Mouse (Mus musculus) heart, postnatal 0 days (tissue): ENCODE measurements around the gene Mxi1. TPM values are rescaled to one million over a fixed set of nuclear protein-coding genes. Genes with fewer than 3 reads are reported as not detected.

Experiments used
- ATAC-seq: fragments of 200-750 bp; cut with Nextera tagmentation; 2 replicates; pipeline ENCODE4 v1.8.0; 2017; ENCODE audit warnings: low read depth, moderate number of reproducible peaks, moderate library complexity; ENCODE audit not compliant: insufficient read depth
- DNase-seq: peaks from one replicate; pipeline ENCODE4 v3.0.0-alpha.2; 2016; ENCODE audit warnings: low spot score
- H3K27ac ChIP-seq: fragments of 300-500 bp; sonication (generic); 2 replicates; pipeline ENCODE4 v1.5.1; 2014; ENCODE audit warnings: low read depth, mild to moderate bottlenecking
- H3K27me3 ChIP-seq: fragments of 300-500 bp; sonication (generic); 2 replicates; pipeline ENCODE4 v1.6.1; 2014; ENCODE audit warnings: low read length, mixed read lengths; ENCODE audit not compliant: control insufficient read depth, insufficient read depth
- H3K36me3 ChIP-seq: fragments of 300-500 bp; sonication (generic); replicated peaks from 2 replicates; pipeline ENCODE4 v1.6.1; 2014; ENCODE audit warnings: low read length, mixed read lengths; ENCODE audit not compliant: control insufficient read depth, insufficient read depth
- H3K4me1 ChIP-seq: fragments of 300-500 bp; sonication (generic); 2 replicates; pipeline ENCODE4 v1.6.1; 2014; ENCODE audit warnings: antibody characterized with exemption; ENCODE audit not compliant: control insufficient read depth, insufficient read depth
- H3K4me2 ChIP-seq: fragments of 300-500 bp; sonication (generic); 2 replicates; pipeline ENCODE4 v1.6.1; 2014; ENCODE audit warnings: low read depth, mild to moderate bottlenecking, low read length, moderate library complexity
- H3K4me3 ChIP-seq: fragments of 300-500 bp; sonication (generic); 2 replicates; pipeline ENCODE4 v1.5.1; 2014; ENCODE audit warnings: low read depth, low read length
- H3K9ac ChIP-seq: fragments of 300-500 bp; sonication (generic); replicated peaks from 2 replicates; pipeline ENCODE4 v1.6.1; 2014; ENCODE audit warnings: low read depth, low read length, mixed read lengths
- H3K9me3 ChIP-seq: fragments of 300-500 bp; sonication (generic); replicated peaks from 2 replicates; pipeline ENCODE4 v1.6.1; 2016; ENCODE audit warnings: low read length; ENCODE audit not compliant: control insufficient read depth
- CTCF ChIP-seq: IDR thresholded peaks from 2 replicates; pipeline ENCODE4 v1.5.1; 2016; ENCODE audit warnings: antibody characterized with exemption, control low read depth, low read depth
- EP300 ChIP-seq: IDR thresholded peaks from 2 replicates; pipeline ENCODE4 v1.6.1; 2016; ENCODE audit warnings: antibody characterized with exemption, low read depth
- WGBS: fragments of 180-500 bp; shearing (Covaris S2); extraction: QIAGEN DNeasy Blood & Tissue Kit; methylation state at CpG from one replicate; pipeline ENCODE4 v1.1.7; 2014; 5-methylcytosine and 5-hydroxymethylcytosine counted together
- polyA plus RNA-seq: library from polyadenylated mRNA; unstranded; fragments of >200 nt; fragmentation: Nextera tagmentation; extraction: Ambion mirVana; gene quantifications from 2 replicates; pipeline ENCODE4 v1.2.1, GENCODE M21; 2015
- total RNA-seq: library from RNA; depleted of rRNA; stranded (reverse); fragments of >200 nt; gene quantifications from 2 replicates; pipeline ENCODE4 v1.2.3, GENCODE M21; 2014; ENCODE audit warnings: low replicate concordance

Gene Mxi1
- total and polyA plus RNA-seq, 2 experiments from 2014 or later = 31.2 to 32.1 TPM

DNA sequence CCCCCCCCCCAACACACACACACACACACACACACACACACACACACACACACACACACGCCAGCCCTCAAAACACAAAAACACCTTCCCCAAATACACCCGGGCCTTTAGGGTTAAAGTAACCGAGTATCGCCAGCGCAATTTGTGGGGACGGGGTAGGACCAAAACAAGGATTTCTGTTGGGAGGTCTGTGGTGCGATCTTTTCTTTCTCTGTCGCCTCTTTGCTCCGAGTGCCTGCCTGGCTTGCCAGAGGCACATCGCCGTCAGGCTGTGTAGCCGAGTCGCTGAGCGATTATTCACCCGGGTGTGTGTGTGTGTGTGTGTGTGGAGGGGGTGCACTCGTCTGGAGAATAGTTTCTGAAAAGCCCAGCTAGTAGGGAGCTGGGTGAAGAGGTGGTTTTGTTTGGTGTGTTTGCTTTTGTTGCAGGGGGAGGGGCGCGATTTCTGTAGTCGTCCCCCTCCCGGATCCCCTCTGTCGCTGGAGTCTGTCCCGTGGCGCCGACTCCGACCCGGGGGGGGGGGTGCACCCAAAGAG, 2.1 kb downstream of the Mxi1 start:
- Histone ChIP-seq H3K4me3 (peak overlapping the region; percentile 95), H3K4me1 (peaks cover 12% of the 10 kb centered on the region), H3K9me3 (no peaks in the 10 kb centered on the region), H3K36me3 (no peaks in the 10 kb centered on the region), H3K4me2 (peak overlapping the region; percentile 91), H3K9ac (peak overlapping the region; percentile 87), H3K27me3 (no peaks in the 10 kb centered on the region), H3K27ac (peak overlapping the region; percentile 98)
- WGBS = 0% methylated on average over 25 of the region's 26 CpGs
- no peak for TF ChIP-seq CTCF
- TF ChIP-seq EP300 = no peak
- ATAC-seq (peak; percentile 16), DNase-seq (peak; percentile 73)

DNA sequence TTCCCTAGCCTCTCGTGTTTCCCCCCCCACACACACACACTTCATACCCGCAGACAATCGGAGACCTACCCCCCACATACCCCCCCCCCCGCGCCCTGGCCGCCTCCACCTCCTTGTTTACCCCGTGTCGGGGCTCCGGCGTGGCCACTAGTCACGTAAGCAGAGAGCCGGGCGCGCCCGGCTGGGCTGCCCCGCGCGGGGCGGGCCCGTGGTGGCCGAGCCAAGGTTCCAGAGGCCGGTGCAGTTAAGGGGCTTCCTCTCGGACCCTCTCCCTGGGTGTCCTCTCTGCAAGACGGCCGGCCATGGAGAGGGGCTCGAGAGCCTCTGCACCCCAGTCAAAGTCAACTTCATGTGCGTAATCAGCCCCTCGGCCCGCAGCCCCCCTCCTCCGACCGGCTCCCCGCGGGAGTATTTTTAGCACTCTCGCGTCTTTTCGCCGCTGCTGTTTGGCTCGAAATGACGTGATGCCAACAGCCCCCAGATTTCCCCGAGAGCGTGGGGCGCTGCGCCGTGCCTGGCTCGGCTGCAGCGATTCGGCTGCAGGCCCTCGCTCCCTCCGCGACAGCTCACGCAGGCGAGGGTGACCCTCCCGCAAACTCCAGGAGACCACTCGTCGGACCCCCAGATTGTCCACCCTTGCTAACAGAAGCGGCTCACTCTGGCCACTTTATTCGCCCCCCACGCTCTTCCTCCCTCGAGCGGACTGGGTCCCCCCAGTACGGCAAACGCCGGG, 2.8 kb downstream of the Mxi1 start:
- Histone ChIP-seq H3K4me1 (peaks cover 12% of the 10 kb centered on the region), H3K4me2 (peak overlapping the region; percentile 91), H3K9ac (peak overlapping the region; percentile 87), H3K4me3 (peak overlapping the region; percentile 95), H3K9me3 (no peaks in the 10 kb centered on the region), H3K36me3 (no peaks in the 10 kb centered on the region), H3K27ac (peak overlapping the region; percentile 98), H3K27me3 (no peaks in the 10 kb centered on the region)
- under 1% methylated on average over 59 of the region's 63 CpGs for WGBS
- ATAC-seq = peak; percentile 37
- peak; percentile 85 for DNase-seq
- no peak for TF ChIP-seq EP300
- no peak for TF ChIP-seq CTCF

DNA sequence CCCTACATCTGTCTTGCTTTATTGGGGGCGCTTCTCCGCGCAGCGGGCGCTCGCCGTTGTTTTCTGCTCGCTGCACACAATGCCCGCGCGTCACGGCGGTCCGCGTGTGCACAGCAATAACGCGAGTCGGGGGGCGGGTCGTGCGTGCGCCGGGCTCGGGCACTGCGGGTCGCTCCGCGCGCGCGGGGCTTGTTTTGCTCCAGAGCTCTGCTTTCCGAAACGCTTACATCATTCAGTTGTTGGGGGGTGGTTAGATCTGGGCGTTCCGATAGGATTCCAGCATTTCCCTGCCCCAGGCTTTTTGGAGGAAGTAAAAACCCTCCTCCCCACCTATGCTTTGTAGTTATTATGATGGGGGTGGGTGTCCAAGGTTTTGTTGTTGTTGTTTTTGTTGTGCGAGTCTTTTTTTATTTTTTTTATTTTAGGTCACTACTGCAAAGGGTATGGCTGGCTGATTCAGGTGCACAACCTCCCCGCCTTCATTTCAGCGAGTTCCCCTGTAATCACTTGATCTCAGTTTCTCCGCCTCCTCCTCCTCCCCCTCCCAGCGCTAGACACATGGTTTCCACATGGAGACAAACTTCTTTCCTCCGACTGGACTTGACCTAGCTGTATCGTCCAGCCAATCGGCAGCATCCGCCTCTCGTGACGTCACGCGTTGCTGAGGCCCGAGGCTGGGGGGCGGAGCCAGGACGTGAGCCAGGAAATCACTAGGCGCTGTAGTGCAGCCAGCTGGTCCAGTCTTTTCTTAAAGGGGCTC, 3.5 kb downstream of the Mxi1 start:
- Histone ChIP-seq H3K4me1 (peaks cover 17% of the 10 kb centered on the region), H3K4me2 (peak overlapping the region; percentile 91), H3K9ac (peak overlapping the region; percentile 87), H3K27me3 (no peaks in the 10 kb centered on the region), H3K36me3 (no peaks in the 10 kb centered on the region), H3K27ac (peak overlapping the region; percentile 98), H3K9me3 (no peaks in the 10 kb centered on the region), H3K4me3 (peak overlapping the region; percentile 95)
- 0 out of 2 replicates have a peak, but pooled peaks have one; percentile 14 for TF ChIP-seq EP300
- no peak for TF ChIP-seq CTCF
- ATAC-seq = peak; percentile 82
- peak; percentile 98 for DNase-seq
- under 1% methylated on average over 52 of the region's 52 CpGs for WGBS

DNA sequence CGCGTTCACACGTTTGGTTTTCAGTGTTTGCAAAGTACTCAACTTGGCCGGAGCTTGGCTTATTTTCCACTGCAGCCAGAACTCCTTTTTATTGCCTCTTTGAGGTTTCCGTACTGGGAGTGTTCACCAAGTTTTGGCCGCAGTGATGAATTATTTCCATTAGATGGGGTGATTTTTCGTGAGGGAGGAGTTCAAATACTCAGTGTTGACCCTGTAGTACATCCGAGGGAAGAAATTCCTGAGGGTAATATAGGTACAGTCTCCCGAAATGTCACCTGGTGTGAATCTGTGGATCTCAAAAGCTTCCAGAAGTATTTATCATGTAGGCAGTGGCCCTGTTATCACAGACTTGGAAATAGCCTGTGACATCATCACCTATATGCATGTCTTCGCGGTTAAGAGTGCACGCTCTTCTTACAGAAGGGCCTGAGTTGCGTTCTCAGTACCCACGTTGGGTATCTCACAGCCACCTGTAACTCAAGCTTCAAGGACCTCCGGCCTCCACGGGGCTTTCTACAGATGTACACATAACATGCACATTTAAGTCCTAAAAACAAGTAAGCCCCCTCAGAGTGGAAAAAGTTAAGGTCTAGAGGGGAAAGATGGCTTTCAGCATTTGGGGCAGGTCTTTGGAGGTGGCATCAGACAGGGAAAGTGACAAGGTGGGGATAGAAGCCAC, 4.4 kb downstream of the Mxi1 start:
- no peak for TF ChIP-seq EP300
- no peak for TF ChIP-seq CTCF
- no peaks in the 10 kb centered on the region for H3K36me3 ChIP-seq
- DNase-seq (no peak), ATAC-seq (no peak)
- peak overlapping the region; percentile 98 for H3K27ac ChIP-seq
- peaks cover 17% of the 10 kb centered on the region for H3K4me1 ChIP-seq
- H3K27me3 ChIP-seq = no peaks in the 10 kb centered on the region
- H3K9ac ChIP-seq = peak overlapping the region; percentile 39
- H3K9me3 ChIP-seq = no peaks in the 10 kb centered on the region
- H3K4me3 ChIP-seq = peak overlapping the region; percentile 95
- peak overlapping the region; percentile 91 for H3K4me2 ChIP-seq
- 24% methylated on average over 16 of the region's 16 CpGs for WGBS

DNA sequence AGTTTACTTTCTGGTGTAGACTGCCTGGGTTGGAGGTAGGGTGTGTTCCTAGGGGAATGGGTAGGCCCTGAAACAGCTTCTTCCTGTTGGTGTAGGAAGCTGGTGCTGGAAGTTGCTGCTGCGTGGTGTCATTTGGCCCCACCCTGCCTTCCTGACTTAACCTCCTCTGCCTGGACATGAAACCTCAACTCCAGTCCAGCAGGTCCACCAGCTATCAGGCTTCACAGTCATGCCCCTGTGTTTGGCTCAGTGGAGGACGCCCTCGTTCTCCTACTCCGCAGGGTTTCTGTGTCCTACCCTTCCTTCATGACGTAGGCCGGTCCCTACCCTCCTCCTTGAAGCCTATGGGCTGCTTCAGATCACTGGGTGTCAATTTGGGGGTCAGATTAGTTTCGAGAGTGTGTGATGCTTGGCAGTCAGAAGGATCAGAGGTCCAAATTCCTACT, 4.9 kb downstream of the Mxi1 start:
- no peaks in the 10 kb centered on the region for H3K36me3 ChIP-seq
- no peak overlapping the region for H3K4me3 ChIP-seq
- no peak overlapping the region for H3K9ac ChIP-seq
- 0 out of 2 replicates have a peak overlapping the region, but pooled peaks have one; percentile 91 for H3K4me2 ChIP-seq
- ATAC-seq = no peak
- peak overlapping the region; percentile 98; the same call in 1 of the 2 replicates for H3K27ac ChIP-seq
- peaks cover 20% of the 10 kb centered on the region for H3K4me1 ChIP-seq
- H3K27me3 ChIP-seq = no peaks in the 10 kb centered on the region
- no peak for TF ChIP-seq EP300
- no peak for TF ChIP-seq CTCF
- 82% methylated on average over 7 of the region's 7 CpGs for WGBS
- no peaks in the 10 kb centered on the region for H3K9me3 ChIP-seq
- no peak for DNase-seq
